Mouse (Mus musculus) lung, postnatal 25 days (tissue): ENCODE measurements around the gene Timmdc1.

ENCODE experiments used
- DNase-seq: peaks from one replicate; pipeline ENCODE4 v3.0.0; 2022; ENCODE audit warnings: low spot score

Gene Timmdc1

GRCm38 (mm10) chr16:38522129-38523084 lies at the start of gene Timmdc1:
Gene Timmdc1, minus strand, starts transcription at chr16:38522663.
- peak; percentile 96 for DNase-seq

- no peak for DNase-seq
Measured at GRCm38 (mm10) chr16:38571481-38571880, 49.0 kb upstream of the Timmdc1 start.

- no peak for DNase-seq
Measured at GRCm38 (mm10) chr16:38568192-38568591, 45.7 kb upstream of the Timmdc1 start.

GRCm38 (mm10) chr16:38563516-38563915 lies 41.1 kb upstream of the Timmdc1 start:
- DNase-seq: no peak

GRCm38 (mm10) chr16:38562968-38563327 lies 40.5 kb upstream of the Timmdc1 start:
- no peak for DNase-seq

GRCm38 (mm10) chr16:38562131-38562967 lies 39.9 kb upstream of the Timmdc1 start:
- DNase-seq: peak; percentile 95

GRCm38 (mm10) chr16:38558221-38558748 lies 35.8 kb upstream of the Timmdc1 start, which contains the start of gene Tmem39a:
Gene Tmem39a, plus strand, starts transcription at chr16:38558698.
- no peak for DNase-seq

- no peak for DNase-seq
Measured at GRCm38 (mm10) chr16:38555988-38556387, 33.5 kb upstream of the Timmdc1 start.

GRCm38 (mm10) chr16:38549479-38550396 lies 27.3 kb upstream of the Timmdc1 start, which contains the start of gene Poglut1:
Gene Poglut1, minus strand, starts transcription at chr16:38550258.
- DNase-seq: peak; percentile 79

- no peak for DNase-seq
Measured at GRCm38 (mm10) chr16:38548000-38548399, 25.5 kb upstream of the Timmdc1 start.

- no peak for DNase-seq
Measured at GRCm38 (mm10) chr16:38538716-38539380, 16.4 kb upstream of the Timmdc1 start.

GRCm38 (mm10) chr16:38536544-38537146 lies 14.2 kb upstream of the Timmdc1 start:
- peak; percentile 79 for DNase-seq

- no peak for DNase-seq
Measured at GRCm38 (mm10) chr16:38526264-38526663, 3.8 kb upstream of the Timmdc1 start.

- DNase-seq: no peak
Measured at GRCm38 (mm10) chr16:38521211-38521987, 1.1 kb downstream of the Timmdc1 start.

- no peak for DNase-seq
Measured at GRCm38 (mm10) chr16:38519140-38519539, 3.3 kb downstream of the Timmdc1 start.

- no peak for DNase-seq
Measured at GRCm38 (mm10) chr16:38510846-38511245, 11.6 kb downstream of the Timmdc1 start.

GRCm38 (mm10) chr16:38506041-38506634 lies 16.3 kb downstream of the Timmdc1 start:
- peak; percentile 48 for DNase-seq

- DNase-seq: no peak
Measured at GRCm38 (mm10) chr16:38503528-38503927, 18.9 kb downstream of the Timmdc1 start.

- DNase-seq: no peak
Measured at GRCm38 (mm10) chr16:38502469-38502868, 20.0 kb downstream of the Timmdc1 start.
